Mouse (Mus musculus) liver, adult (tissue): Measurements from ENCODE around the gene Tardbp.

Experiments
- GATA4 ChIP-seq: IDR thresholded peaks from 2 replicates; pipeline ENCODE4 v1.6.1; 2014; ENCODE audit warnings: mild to moderate bottlenecking, low read length; ENCODE audit not compliant: insufficient replicate concordance

The Tardbp gene

GRCm38 (mm10) chr4:148626623-148627185 lies at the start of gene Tardbp:
Gene Tardbp, minus strand, starts transcription at chr4:148627019.
- no peak; the same call in 1 of the 2 replicates for TF ChIP-seq GATA4

GRCm38 (mm10) chr4:148676188-148676960 lies 49.6 kb upstream of the Tardbp start:
- no peak for TF ChIP-seq GATA4

- no peak for TF ChIP-seq GATA4
Observed at GRCm38 (mm10) chr4:148675043-148675442, 48.2 kb upstream of the Tardbp start.

DNA sequence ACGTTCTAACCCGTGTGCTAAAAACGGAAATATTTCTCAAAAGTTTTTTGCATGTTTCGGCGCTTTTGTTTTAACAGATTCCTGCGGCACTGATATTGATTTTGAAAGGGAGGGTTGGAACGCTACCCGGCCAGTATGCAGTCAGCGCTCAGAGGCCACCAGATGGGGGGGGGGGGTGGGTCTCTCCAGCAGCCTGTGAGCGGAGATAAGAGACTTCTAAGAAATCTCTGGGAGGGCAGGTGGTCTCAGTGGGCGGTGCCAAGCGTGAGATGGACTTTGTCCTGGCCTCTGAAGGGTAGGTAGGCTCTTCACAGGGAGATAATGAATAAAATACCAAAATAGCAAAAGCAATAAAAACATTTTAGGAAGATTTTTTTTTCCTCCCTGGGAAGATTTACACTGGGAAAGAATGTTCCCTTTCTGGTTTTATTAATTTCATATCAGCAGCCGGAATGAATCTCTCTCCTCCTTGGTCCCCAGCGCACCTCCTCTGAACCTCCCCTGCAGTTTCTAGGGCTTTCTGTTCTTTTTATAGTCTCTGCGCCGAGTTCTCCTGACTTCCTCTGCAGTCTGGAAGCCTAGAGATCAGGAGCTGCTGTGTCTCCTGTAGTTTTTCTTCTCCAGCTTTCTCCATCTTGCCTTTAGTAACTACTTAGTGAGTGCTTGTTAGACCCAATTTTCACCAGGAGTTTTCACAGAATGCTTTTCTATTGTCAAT lies 44.6 kb upstream of the Tardbp start:
- no peak for TF ChIP-seq GATA4

DNA sequence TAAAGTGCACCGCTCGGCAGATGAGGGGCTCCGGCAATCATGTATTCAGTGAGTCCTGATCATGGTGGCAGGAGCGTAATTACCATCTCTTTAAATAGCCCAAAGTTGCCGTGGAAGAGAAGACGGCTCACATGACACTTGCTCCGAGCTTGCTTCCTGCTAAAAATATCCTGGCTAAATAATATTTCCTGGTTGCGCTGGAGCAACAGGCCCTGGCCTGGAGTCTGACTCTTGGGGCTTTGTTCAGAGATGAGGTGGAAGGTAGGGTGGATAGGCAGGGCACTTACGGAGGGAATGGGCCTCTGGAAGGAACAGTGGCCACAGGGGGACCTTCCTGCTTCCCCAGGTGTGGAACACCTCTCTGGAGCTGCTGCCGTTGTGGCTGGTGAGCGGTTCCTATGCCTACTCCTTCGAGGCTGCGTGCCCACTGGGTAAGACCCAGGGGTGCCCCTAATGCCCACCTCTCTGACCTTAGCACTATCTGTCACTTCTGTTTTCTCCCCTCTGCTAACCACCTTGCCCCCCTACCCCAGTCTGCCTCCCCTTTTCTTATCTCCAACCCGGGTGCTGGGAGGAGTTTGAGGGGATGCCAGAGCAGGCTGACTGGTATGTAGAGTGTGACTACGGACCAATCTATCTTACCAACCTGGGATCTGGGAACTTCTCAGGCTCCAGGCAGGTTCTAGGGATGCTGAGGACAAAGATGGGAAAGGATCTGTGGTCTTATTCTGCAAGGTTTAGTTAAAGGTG lies 40.4 kb upstream of the Tardbp start:
- no peak for TF ChIP-seq GATA4

DNA sequence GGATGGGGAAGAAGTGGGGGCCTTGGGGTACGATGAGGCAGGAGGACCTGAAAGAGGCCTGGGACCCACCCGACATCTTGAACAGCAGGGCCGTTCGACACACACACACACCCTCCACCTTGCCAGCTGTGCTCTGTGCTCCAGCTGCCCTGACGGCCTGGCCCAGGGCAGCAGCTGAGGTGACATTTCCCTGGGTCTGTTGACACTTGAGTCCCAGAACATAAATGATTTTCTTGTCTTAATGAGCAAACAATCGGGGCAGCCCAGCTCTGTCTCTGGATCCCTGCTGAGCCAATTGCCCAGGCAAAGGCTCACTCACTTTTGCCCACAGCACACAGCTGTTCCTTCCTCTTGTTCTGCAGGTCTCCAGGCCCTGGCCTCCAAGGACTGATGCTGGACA lies 37.2 kb upstream of the Tardbp start:
- TF ChIP-seq GATA4 = no peak

- no peak for TF ChIP-seq GATA4
Observed at GRCm38 (mm10) chr4:148663326-148663725, 36.5 kb upstream of the Tardbp start.

DNA sequence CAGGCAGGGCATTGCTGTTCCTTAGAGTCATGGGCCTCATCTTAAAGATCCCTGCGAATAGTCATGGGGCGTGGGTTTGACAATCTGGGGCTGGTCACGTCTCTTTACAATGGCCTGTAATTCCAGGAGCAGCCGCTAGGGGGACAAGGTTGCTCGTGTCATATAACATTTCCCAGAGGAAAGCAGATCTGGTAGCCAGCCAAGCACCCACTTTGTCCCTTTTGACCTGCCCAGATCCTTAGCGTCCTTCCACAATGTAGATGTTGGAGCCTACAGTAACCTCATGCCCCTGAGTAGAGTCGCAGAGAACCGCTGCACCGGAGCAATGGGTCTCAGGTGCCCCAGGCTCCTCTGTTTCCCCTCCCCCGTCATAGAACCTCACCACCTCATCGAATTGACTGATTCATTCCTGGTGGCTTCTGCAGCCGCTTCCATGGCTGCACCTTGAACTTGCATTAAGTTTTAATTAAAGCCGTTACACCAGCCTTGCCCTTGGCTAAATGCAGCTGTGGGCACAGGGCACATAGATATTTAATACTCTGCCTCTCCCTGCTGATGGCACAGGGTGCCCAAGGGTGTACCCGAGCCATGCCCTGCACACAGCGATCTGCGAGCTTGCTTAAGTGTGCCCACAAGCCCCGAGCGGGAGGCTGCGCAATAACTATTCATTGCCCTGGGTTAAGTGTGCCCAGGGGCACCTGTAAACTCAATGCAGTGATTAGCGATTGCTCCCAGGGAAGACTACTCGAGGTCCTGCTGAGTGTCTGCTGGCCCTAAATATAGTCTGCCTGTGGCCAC lies 35.5 kb upstream of the Tardbp start:
- no peak for TF ChIP-seq GATA4

DNA sequence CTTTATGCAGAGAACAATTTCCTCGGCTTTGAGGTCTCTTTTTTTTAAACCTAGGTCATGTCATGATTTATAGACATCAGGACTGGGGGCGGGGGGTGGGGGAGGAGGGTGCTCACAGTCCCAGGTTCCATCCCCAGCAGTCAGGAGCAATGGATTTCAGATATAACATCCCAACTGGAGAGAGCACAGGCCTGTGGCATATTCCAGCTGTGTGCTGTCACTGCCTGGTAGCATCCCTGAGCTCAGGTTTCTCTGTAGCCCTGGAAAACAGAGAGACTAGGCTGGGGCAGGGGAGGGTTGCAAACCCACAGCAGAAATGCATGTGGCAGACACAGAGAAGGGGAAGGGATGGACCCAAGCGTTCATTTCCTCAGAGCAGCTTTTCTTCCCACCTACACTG lies 33.4 kb upstream of the Tardbp start:
- TF ChIP-seq GATA4 = no peak

DNA sequence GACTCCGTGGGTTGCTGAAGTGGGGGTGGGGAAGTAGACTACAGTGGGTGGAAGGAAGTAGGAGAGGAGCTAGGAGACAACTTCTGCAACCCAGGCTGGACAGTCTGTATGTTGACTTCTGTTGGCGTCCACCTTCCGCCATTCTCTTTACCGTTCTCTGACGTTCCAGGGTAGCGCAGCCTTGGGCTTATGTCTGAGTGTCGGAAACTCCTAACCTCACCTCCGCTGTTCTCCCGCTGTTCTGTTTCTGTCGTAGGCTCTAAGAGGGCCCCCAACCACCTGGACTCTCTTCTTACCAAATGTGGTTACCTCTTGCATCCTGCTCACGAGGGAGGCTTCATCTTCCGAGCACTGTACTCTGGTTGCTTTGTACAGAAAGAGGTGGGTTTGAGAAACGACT lies 31.0 kb upstream of the Tardbp start:
- no peak for TF ChIP-seq GATA4

DNA sequence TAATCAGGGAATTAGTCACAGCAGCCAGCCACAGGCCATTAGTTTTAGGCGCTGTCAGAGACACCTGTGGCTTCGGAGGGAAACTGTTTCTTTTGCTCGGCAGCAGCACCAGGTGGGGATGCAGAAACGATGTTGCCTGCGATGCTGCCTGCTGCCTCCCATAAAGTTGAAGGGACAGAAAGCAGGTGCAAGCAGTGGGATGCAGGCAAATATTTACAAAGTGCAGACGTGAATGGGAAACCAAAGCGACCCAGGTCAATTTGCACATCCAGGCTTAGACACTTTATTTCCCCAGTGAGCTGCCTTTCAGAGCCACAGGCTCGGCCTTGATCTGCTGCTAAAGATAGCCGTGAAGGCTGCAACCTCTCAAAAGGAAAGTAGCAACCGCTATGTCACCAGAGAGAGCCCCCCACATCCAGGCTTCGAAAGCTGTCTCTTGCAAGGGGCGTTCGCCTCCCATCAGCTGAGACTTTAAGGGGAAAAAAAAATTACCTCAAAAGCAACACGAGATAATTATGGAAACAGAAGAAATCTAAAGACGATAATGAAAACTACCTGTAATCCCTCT lies 30.0 kb upstream of the Tardbp start:
- no peak for TF ChIP-seq GATA4

- TF ChIP-seq GATA4 = no peak
Observed at GRCm38 (mm10) chr4:148654701-148655398, 28.0 kb upstream of the Tardbp start.

- TF ChIP-seq GATA4 = no peak
Observed at GRCm38 (mm10) chr4:148651045-148651444, 24.2 kb upstream of the Tardbp start.

GRCm38 (mm10) chr4:148649309-148649708 lies 22.5 kb upstream of the Tardbp start:
- TF ChIP-seq GATA4 = no peak
